Mouse (Mus musculus) macrophage (primary cell): ENCODE measurements around the gene Twf2. TPM values are rescaled to one million over a fixed set of nuclear protein-coding genes. Genes with fewer than 3 reads are reported as not detected.
A peak's percentile ranks its signal among the peaks of the same experiment; 100 is the strongest.

Source experiments
- H3K27ac ChIP-seq: fragments of 350-480 bp; formaldehyde crosslinking; 2 replicates; pipeline ENCODE4 v1.9.0; 2021
- H3K36me3 ChIP-seq: fragments of 350-480 bp; formaldehyde crosslinking; 2 replicates; pipeline ENCODE4 v1.9.0; 2021; ENCODE audit errors: inconsistent target
- H3K4me3 ChIP-seq: fragments of 350-480 bp; formaldehyde crosslinking; 2 replicates; pipeline ENCODE4 v1.9.0; 2021; ENCODE audit errors: inconsistent target
- H3K79me2 ChIP-seq: fragments of 350-480 bp; formaldehyde crosslinking; 2 replicates; pipeline ENCODE4 v1.9.0; 2021; ENCODE audit errors: inconsistent target
- WGBS: methylation state at CpG from one replicate; pipeline ENCODE4 v1.1.7; 2026; ENCODE audit warnings: inconsistent platforms; ENCODE audit not compliant: missing documents; 5-methylcytosine and 5-hydroxymethylcytosine counted together
- polyA plus RNA-seq: library from polyadenylated mRNA; stranded (reverse); fragments of 250-400 nt; gene quantifications from 3 replicates; pipeline ENCODE4 v1.2.4, GENCODE M21; 2018; ENCODE audit warnings: inconsistent platforms

Twf2 gene
- polyA plus RNA-seq, 1 experiment from 2014 or later, result 37.5 TPM

DNA sequence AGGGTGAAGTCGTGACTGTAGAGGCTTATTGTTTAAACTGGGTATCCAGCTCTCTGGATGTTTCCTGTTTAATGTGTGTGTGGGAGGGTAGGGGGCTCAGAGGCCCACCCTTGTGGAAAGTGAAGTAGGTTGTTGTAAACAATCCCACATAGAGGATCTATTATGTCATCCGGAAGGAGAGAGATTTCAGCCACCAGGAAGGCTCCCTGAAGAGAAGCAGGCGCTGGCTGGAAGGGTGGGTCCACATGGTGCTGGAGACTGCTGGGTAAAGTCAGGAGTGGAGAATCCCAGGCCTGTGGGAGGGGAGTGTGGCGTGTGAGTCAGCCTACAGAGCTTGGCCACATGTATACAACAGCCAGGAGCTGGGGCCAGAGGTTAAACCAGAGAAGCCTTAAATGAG lies 47.3 kb downstream of the Twf2 start:
- H3K4me3 ChIP-seq, result no peak overlapping the region
- H3K79me2 ChIP-seq, result peaks cover 17% of the 10 kb centered on the region
- H3K36me3 ChIP-seq, result no peaks in the 10 kb centered on the region
- H3K27ac ChIP-seq, result no peak overlapping the region
- 87% methylated on average over 4 of the region's 4 CpGs for WGBS

DNA sequence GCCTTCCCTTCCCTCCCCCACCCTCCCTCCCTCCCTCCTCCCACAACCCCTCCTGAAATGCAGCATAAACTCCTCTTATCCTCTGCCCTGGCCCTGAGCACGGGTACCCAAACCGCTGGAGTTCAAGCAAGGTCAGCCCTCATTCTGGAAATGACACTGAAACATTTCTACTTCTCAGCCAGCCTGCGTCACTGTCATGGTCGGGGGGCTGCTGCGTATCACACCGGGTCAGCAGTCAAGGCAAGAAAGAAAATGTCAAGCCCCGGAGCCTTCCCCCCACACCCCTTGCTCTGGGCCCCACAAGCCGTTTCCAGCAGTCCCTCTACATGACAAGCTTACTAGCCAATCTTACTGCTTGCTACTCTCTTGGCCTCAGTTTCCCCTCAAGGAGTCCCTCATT lies 48.2 kb downstream of the Twf2 start:
- Histone ChIP-seq H3K4me3 (no peak overlapping the region), H3K36me3 (no peaks in the 10 kb centered on the region), H3K27ac (no peak overlapping the region), H3K79me2 (peaks cover 15% of the 10 kb centered on the region)
- WGBS, result 96% methylated on average over 8 of the region's 8 CpGs

- 78% methylated on average over 1 of the region's 2 CpGs for WGBS
- H3K79me2 ChIP-seq, result no peaks in the 10 kb centered on the region
- no peak overlapping the region for H3K27ac ChIP-seq
- H3K4me3 ChIP-seq, result no peak overlapping the region
- no peaks in the 10 kb centered on the region for H3K36me3 ChIP-seq
Observed at GRCm38 (mm10) chr9:106254001-106254400, 51.1 kb downstream of the Twf2 start.

DNA sequence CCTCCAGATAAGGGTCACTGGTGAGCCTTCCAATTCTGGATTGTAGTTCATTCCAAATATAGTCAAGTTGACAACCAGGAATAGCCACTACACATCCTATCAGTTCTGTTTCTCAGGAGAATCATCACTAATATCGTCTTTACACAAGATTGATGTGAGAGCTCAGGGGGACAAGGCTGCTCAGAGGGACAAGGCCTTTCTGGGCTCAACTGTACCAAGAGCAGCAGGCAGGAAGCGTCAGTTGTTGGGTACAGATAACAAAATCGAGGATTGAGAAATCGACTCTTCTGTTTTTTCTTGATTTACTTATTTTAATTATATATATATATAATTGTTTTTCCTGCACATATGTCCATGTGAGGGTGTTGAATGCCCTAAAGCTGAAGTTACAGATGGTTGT lies 55.5 kb downstream of the Twf2 start:
- Histone ChIP-seq H3K27ac (no peak overlapping the region), H3K79me2 (no peaks in the 10 kb centered on the region), H3K4me3 (no peak overlapping the region), H3K36me3 (no peaks in the 10 kb centered on the region)
- 36% methylated on average over 4 of the region's 4 CpGs for WGBS

DNA sequence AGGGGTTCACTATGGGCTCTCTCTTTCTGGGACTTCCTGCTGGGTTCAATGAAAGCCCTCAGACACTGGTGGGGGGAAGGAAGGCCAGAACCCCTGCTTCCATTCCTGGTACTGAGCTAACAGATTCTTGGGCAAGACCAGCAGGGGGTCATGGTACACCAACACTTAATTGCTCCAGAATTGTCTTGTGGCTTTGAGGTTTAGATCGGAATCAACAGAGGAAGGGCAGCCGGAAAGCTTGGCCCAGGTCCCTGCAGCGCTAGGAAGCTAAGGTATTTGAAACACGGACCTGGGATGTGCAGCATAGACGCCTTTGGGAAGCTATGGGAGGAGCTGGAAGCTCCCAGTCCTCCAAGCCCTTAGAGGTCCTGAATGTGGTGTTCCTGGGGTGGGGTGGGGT lies 56.1 kb downstream of the Twf2 start:
- no peaks in the 10 kb centered on the region for H3K79me2 ChIP-seq
- no peak overlapping the region for H3K4me3 ChIP-seq
- no peaks in the 10 kb centered on the region for H3K36me3 ChIP-seq
- no peak overlapping the region for H3K27ac ChIP-seq
- WGBS, result 37% methylated on average over 5 of the region's 5 CpGs

DNA sequence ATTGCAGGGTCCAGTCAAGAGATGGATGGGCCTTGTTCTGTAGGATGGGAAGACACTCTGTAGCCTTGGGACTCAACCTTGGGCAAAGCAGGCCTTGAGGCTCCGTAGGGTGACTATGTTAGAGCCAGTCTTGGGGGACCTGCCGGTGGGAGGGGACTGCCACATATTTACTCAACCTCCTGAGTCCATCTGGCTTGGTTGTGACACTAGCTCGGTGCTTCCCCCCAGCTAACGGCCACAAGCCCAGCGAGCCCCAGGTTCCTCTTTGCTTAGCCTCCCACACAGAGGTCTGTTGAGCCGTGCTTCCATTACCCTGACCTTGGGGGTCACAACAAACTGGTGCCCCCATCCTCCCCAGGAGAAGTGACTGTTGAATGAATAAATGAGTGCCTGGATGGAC lies 58.1 kb downstream of the Twf2 start:
- no peaks in the 10 kb centered on the region for H3K36me3 ChIP-seq
- no peaks in the 10 kb centered on the region for H3K79me2 ChIP-seq
- no peak overlapping the region for H3K4me3 ChIP-seq
- H3K27ac ChIP-seq, result peak overlapping the region; percentile 19
- 11% methylated on average over 6 of the region's 6 CpGs for WGBS

- H3K4me3 ChIP-seq, result no peak overlapping the region
- H3K27ac ChIP-seq, result peak overlapping the region; percentile 19; the same call in 1 of the 2 replicates
- whole genome bisulfite sequencing, result 82% methylated on average over 3 of the region's 3 CpGs
- no peaks in the 10 kb centered on the region for H3K36me3 ChIP-seq
- no peaks in the 10 kb centered on the region for H3K79me2 ChIP-seq
Observed at GRCm38 (mm10) chr9:106261491-106261890, 58.6 kb downstream of the Twf2 start.

DNA sequence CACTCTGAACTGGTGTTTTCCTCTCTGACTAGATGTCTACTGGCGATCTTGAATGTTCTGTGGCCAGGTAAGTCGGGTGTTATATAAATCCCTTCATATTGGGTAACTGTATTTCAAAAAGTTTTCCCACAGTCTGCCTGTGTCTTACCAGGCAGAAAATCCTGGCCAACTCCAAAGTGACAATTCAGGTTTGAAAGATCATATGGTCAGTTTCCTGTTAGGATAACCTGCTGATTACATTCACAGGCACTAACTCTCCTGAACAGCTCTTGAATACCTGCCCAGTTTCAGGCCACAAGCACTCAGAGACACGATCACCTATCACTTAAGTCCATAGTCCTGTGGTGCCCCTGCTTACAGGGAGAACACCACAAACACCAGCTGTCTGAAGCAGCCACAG lies 59.2 kb downstream of the Twf2 start:
- Histone ChIP-seq H3K4me3 (no peak overlapping the region), H3K27ac (no peak overlapping the region), H3K36me3 (no peaks in the 10 kb centered on the region), H3K79me2 (no peaks in the 10 kb centered on the region)
- WGBS, result 84% methylated on average over 3 of the region's 3 CpGs

DNA sequence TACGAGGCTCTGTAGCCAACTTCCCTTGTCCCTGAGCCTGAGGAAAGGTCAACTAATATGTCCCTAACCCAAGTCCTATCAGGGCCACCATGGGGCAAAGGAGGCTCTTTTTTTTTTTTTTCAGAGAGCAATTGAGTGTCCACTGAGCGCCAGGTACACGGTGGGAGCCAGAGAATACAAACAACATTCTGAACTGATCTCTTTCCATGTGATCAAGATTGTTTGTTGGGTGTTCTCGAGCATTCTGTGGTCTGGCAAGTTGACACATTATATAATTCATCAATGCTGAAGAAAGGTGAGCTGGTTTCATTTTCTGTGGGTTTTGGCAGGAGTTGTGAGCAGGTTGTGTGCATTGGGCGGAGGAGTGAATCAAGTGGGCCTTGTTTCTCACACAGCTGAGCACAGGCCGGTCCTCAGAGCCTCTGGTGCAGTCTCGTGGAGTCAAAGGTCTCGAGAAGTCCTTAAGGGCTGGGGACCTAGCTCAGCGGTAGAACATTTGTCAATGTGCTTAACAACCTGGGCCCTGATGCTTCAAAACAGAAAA lies 60.5 kb downstream of the Twf2 start:
- no peaks in the 10 kb centered on the region for H3K36me3 ChIP-seq
- WGBS, result 79% methylated on average over 8 of the region's 9 CpGs
- no peak overlapping the region for H3K4me3 ChIP-seq
- H3K27ac ChIP-seq, result no peak overlapping the region
- no peaks in the 10 kb centered on the region for H3K79me2 ChIP-seq

Other genes with a start within 250 kb of the Twf2 start
- not detected in 3 replicates for gene Col6a5, start 242.5 kb upstream of the Twf2 start, polyA plus RNA-seq
- not detected in 3 replicates for gene Col6a4, start 106.3 kb upstream of the Twf2 start, polyA plus RNA-seq
- gene Glyctk, start 45.0 kb upstream of the Twf2 start, polyA plus RNA-seq, result 0.34 to 0.83 TPM (median 0.61 TPM) in 3 replicates
- gene Wdr82, start 32.2 kb upstream of the Twf2 start, polyA plus RNA-seq, result 22.0 to 38.9 TPM (median 30.1 TPM) in 3 replicates
- gene Ppm1m, start 3.4 kb upstream of the Twf2 start, polyA plus RNA-seq, result 11.4 to 23.0 TPM (median 20.3 TPM) in 3 replicates
- gene Tlr9, start 19.5 kb downstream of the Twf2 start, polyA plus RNA-seq, result 9.3 to 44.3 TPM (median 27.8 TPM) in 3 replicates
- 173 to 195 TPM (median 183 TPM) in 3 replicates for gene Alas1, start 45.5 kb downstream of the Twf2 start, polyA plus RNA-seq
- gene Poc1a, start 78.0 kb downstream of the Twf2 start, polyA plus RNA-seq, result 2.7 to 6.4 TPM (median 3.5 TPM) in 3 replicates
- gene Dusp7, start 165.5 kb downstream of the Twf2 start, polyA plus RNA-seq, result 58.0 to 112 TPM (median 63.3 TPM) in 3 replicates
- 891 to 979 TPM (median 909 TPM) in 3 replicates for gene Rpl29, start 226.3 kb downstream of the Twf2 start, polyA plus RNA-seq
- gene Acy1, start 235.2 kb downstream of the Twf2 start, polyA plus RNA-seq, result 2.5 to 5.7 TPM (median 2.6 TPM) in 3 replicates
- gene Abhd14b, start 244.4 kb downstream of the Twf2 start, polyA plus RNA-seq, result 10.0 to 22.7 TPM (median 15.4 TPM) in 3 replicates
- 3.5 to 10.0 TPM (median 5.9 TPM) in 3 replicates for gene Abhd14a, start 244.6 kb downstream of the Twf2 start, polyA plus RNA-seq